Mouse (Mus musculus): Measurements from ENCODE around the gene Icmt.

Gene Icmt

DNA sequence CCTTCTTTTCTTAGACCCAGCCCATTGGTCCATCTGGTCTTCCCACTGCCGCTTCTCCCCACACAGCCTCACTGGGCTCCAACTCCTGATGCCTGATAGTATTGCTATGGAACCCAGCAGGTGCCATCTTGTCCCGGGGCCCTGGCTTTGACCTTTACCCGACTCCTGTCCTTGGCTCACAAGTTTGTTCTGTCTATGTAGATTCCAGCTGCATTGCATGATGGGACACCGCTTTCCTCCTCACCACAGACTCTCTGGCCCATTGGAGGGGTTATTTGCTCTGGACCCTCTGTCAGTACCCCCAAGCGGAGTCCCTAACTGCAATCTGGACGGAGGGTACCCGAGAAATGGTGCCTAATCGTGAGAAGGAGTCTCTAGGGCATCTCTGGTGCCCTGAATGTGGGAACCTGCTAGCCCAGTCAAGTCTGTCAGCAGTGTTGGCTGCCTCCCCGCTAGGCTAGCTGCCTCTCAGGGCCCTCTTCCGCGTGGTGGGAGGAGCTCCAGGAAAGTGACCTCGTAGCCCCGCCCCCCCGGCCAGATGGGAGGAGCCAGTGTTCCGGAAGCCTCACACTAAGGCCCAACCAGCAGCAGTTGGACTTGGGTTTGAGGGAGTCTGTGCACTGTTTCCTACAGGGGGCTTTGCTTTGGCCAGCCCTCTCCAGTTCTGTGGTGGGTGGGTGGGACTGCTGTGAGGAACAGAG, 43.7 kb downstream of the Icmt start:
- DNase-seq (ENCODE audit: low spot score): peak; percentile 67

DNA sequence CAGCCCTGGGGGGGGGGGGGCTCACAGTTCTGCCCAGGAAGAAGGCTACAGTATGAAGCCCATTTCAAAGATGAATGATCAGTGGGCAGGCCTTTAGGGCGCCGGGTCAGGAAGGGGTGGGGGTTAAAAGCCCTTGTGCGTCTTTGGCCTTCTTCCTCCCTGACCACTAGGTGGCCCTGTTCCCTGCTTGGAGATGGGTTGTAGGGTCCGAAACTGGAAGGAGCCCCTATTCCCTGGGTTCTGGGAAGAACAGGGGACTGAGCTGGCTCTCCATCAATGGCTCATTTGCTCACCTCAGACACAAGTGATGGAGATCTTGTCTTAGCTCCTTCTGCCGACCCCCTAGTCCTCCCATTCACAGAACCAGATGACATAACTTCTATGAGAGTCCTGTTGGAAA, 46.3 kb downstream of the Icmt start:
- no peak for DNase-seq (ENCODE audit: low spot score)

DNA sequence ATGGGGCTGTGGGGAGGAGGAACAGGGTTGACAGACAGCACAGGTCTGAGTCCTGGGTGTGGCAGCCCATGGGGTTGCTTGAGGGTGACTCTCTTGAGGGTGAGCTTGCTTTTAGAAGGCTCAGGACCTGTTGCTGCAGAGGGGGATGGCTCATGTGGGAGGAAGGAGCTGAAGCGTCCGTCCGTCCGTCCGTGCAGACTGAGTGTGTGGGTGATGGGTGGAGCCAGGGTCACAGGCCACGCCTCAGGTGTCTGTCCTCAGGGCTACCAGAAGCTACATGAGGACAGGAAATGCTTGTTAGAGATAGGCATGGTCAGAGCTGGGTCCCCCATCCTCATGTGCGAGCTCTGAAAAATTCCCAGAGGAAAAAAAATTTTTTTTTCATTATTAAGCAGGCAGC, 47.6 kb downstream of the Icmt start:
- no peak for DNase-seq (ENCODE audit: low spot score)

DNA sequence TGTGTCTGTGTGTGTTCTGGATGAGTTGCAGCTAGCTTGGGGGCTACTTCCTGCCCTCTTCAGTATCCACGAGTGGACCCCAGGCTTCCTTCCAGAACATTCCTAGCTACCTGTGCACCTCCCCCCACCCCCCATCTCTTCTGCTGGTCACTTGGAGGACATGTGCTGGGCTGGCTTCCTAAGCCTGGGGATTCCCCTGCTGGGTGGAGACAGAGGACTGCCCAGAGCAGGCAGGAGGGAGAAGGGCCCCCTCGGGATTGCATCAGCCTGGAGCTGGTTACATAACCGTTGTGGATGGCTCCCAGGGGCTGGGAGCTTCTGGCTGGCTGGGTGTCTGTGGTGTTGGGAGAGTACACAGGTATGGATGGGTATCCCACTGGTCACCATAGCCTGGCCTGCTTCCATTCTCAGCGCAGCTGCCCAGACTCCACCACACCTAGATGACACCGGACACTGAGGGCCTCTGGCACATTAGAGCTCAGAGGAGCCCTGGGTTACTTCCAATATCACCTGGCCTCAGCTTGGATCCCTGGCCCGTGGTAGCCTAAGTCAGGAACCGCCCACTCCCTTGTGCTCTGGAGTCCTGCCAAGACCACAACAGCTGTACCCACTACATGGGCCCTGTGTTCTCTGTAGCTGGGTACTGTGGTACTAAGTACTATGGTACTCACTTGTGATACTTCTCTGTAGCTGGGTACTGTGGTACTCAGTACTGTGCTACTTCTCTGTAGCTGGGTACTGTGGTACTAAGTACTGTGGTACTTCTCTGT, 48.3 kb downstream of the Icmt start:
- DNase-seq (ENCODE audit: low spot score): no peak

DNA sequence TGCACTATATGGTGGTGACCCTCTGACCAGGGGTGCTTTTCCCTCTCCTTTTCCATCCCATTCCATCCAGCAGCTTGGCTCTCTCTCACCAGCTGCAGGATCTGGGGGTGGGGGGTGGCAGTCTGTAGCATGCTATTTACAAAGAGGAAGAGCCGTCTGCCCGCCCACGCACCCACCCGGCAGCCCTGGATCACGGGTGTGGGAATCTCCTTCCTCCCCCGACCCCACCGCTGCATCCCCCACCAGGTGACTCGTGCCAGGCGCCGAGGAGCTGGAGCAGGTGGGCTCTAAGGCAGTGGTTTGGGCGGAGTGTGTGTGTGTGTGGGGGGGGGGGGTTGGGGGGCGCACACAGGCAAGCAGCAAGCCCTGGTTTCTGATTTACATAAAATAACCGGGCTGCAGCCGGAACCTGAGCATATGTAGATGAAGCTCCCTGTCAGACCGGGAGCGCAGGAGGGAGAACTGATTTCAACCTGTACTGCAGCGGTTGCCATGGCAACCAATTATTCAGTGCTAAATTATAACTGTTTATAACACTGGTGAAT, 52.9 kb downstream of the Icmt start:
- DNase-seq (ENCODE audit: low spot score): no peak

DNA sequence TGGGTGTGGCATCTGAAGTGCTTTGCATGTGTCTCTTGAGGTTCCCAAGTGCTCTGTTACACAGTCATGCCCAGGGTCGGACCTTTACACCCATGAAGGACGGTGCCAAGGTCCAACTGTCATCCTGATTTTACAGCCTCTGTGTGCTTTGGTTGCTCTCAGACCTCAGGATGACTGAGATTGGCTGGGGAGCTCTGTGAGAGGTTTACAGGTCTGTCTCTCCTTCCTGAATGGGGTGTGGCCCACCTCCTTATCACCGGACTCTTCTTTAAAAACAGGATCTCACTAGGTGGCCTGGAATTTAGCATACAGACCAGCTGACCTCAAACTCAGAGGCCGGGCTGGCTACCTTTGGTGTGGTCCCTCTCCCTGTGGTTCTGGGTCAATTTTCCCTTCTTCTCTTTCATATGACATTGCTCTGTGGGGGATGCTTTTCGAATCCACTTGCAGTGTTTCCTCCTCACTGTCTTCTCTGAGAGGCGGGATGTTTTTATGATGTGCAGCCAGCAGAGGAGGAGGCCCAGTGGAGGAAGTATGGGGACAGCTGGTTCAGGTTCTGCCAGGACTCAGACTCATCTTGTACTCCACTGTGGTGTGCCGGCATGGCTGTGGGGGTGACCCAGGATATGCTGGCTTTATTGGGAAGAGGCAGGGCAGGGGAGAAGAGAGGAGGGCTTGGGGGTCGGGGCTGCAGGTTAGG, 53.8 kb downstream of the Icmt start:
- DNase-seq (ENCODE audit: low spot score): no peak

DNA sequence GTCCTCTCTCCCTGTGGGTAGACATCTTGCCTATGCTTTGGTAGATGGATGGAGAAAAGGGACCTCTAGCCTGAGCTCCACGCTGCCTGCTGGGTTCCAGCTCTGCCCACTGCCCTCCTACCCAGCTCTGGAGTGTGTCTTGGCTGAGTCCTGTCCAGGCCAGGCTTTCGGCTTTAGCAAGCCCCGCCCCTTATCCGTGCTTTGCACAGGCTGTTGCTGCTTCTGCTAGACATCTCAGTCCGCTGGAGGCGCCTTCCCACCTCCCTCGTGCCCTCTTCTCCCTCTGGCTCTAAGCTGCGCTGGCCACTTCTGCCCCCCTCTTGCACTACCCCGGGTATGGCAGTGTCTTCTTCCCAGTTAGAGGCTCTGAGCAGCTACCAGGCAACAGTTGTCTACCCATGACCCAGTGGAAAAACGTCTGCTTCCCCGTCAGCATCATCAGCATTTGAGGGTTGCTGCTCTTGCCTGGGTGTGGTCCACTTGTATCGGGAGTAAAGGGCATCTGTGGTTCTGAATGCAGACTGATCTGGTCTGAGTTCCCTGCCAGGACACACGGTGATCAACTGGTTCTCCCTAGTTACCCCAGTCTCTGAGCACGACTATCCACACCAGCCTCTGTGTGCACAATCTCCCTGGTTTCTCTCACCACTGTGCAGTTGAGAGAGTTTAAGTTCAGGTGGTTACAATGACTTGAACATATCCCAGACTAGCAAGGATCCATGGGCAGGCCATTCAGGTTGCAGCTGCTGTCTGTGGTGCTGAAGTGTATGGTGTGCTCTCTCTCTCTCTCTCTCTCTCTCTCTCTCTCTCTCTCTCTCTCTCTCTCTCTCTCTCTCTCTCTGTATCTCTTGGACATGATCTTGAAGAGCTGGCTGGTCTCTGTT, 54.6 kb downstream of the Icmt start:
- no peak for DNase-seq (ENCODE audit: low spot score)

DNA sequence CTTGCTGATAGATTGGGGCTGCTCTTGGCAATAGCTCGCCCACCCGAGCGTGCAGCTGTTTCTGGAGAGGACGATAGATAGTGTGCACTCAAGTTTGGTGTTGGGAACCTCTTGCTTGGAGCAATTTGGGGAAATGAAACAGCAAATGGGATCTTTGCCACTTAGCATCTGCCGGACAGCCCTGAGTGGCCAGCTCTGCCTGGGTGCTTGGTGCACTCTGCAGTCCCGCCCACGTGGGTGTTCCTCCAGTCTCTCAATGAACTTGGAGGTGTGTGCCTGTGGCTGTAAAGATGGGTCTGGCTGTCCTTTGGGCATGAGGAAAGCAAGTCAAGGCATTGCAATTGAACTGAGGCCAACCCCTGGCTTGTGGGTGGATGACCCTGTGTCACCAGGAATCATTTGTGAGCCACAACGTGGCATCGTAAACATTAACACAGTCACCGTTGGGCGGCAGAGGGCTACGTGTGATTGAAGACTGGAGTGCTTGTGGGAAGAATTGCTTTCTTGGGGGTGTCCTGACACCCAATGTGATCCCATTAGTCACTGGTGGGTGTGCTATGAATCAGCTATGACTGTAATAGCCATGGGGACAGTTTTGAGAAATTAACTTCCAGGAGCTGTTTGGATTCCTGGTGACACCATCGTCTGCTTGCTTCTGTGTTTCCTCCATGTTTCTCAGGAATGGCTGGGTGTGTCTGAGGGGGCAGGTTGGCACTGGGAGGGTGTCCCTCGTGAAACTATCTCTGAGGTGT, 57.0 kb downstream of the Icmt start:
- no peak for DNase-seq (ENCODE audit: low spot score)

DNA sequence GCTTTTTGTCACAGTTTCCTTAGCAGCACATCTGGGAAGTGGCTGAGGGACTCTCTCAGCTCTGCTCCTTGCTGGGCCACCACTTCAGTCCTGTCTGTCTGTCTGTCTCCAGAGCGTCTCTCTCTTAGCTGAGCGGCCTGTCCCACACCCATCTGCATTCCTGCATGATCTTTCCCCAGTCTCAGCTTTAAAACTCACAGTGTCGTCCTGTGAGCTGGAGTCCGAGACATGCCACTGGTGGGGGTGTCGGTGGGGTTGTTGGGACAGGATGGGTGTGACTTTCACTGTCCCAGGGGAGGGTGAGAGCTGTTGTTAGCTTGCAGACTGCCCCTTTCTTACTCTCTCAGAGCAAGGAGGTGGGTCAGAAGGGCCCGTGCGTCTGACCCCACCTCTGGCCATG, 58.6 kb downstream of the Icmt start:
- DNase-seq (ENCODE audit: low spot score): no peak

Data from testis, postnatal 14 days (tissue).